Mouse (Mus musculus) heart, postnatal 10 days (tissue): ENCODE measurements around the gene Sufu. TPM values are rescaled to one million over a fixed set of nuclear protein-coding genes. Genes with fewer than 3 reads are reported as not detected.

Experiments
- total RNA-seq, 2 experiments: library from RNA; stranded (reverse); gene quantifications; 2 replicates each; pipeline ENCODE4 v1.2.3; 2021

The Sufu gene
- total RNA-seq, 2 experiments from 2014 or later, result 18.0 to 18.7 TPM

Other genes starting within 250 kb of the Sufu start
- under 1 TPM in 1 of 2 experiments, not detected in 1; 0.36 TPM for gene Pitx3, start 248.6 kb upstream of the Sufu start, total RNA-seq
- gene Gbf1, start 244.4 kb upstream of the Sufu start, total RNA-seq, result 10 to 100 TPM; 50.2 to 50.5 TPM
- 10 to 100 TPM; 16.1 to 20.4 TPM for gene Nfkb2, start 92.6 kb upstream of the Sufu start, total RNA-seq
- 1 to 10 TPM; 2.2 to 2.9 TPM for gene Psd, start 69.7 kb upstream of the Sufu start, total RNA-seq
- 1 to 10 TPM; 6.5 to 6.8 TPM for gene Fbxl15, start 68.7 kb upstream of the Sufu start, total RNA-seq
- 100 to 1,000 TPM in 1 of 2 experiments, 10 to 100 TPM in 1; 99.6 to 107 TPM for gene Cuedc2, start 58.2 kb upstream of the Sufu start, total RNA-seq
- gene Mfsd13a, start 55.8 kb upstream of the Sufu start, total RNA-seq, result 1 to 10 TPM; 3.4 to 4.6 TPM
- under 1 TPM; 0.19 to 0.20 TPM for gene 2310034G01Rik, start 46.6 kb upstream of the Sufu start, total RNA-seq
- gene Actr1a, start 1.1 kb upstream of the Sufu start, total RNA-seq, result 100 to 1,000 TPM; 122 to 124 TPM
- gene Trim8, start 104.8 kb downstream of the Sufu start, total RNA-seq, result 10 to 100 TPM; 49.9 to 50.6 TPM
- gene Arl3, start 176.3 kb downstream of the Sufu start, total RNA-seq, result 10 to 100 TPM; 32.8 to 33.6 TPM
- gene Sfxn2, start 176.5 kb downstream of the Sufu start, total RNA-seq, result 1 to 10 TPM; 3.0 to 3.8 TPM
- gene Wbp1l, start 202.2 kb downstream of the Sufu start, total RNA-seq, result 10 to 100 TPM; 65.0 to 75.0 TPM